8 mouse cellular contexts compared by ENCODE assay signal in genomic region chr14:28508288-28509258, GRCm38 (mm10). TPM values are rescaled to one million over a fixed set of nuclear protein-coding genes. Genes with fewer than 3 reads are reported as not detected.
A peak's percentile ranks its signal among the peaks of the same experiment; 100 is the strongest.
DNase-seq lines count a peak whose midpoint lies in the region; ATAC-seq lines count a peak whose summit lies in the region.

No protein-coding gene starts in this region.

- H3K36me3 ChIP-seq in heart, embryonic 10.5 days: peaks cover 11% of the 10 kb centered on the region
- H3K36me3 ChIP-seq in forebrain, embryonic 14.5 days (ENCODE audit: control insufficient read depth, insufficient read depth, low read length): no peaks in the 10 kb centered on the region
- peaks cover 14% of the 10 kb centered on the region for H3K36me3 ChIP-seq in midbrain, embryonic 10.5 days

- peak overlapping the region; percentile 96 for H3K27ac ChIP-seq in heart, embryonic 10.5 days
- H3K27ac ChIP-seq in forebrain, embryonic 14.5 days (ENCODE audit: low read depth, low read length): no peak overlapping the region
- peak overlapping the region; percentile 97 for H3K27ac ChIP-seq in midbrain, embryonic 10.5 days (replicated peaks)

- peaks cover 41% of the 10 kb centered on the region for H3K4me1 ChIP-seq in heart, embryonic 10.5 days
- peaks cover 38% of the 10 kb centered on the region for H3K4me1 ChIP-seq in forebrain, embryonic 14.5 days (ENCODE audit: control insufficient read depth, insufficient read depth, low read length)
- peaks cover 84% of the 10 kb centered on the region for H3K4me1 ChIP-seq in midbrain, embryonic 10.5 days

- peaks cover 10% of the 10 kb centered on the region; the same call in 1 of the 2 replicates for H3K27me3 ChIP-seq in heart, embryonic 10.5 days (ENCODE audit: insufficient read depth, poor library complexity, severe bottlenecking)
- peaks cover 43% of the 10 kb centered on the region for H3K27me3 ChIP-seq in forebrain, embryonic 14.5 days (replicated peaks; ENCODE audit: control insufficient read depth, insufficient read depth, low read length)
- H3K27me3 ChIP-seq in midbrain, embryonic 10.5 days (ENCODE audit: low read depth, poor library complexity, severe bottlenecking): peaks cover 59% of the 10 kb centered on the region

- DNase-seq in heart, embryonic 10.5 days (ENCODE audit: low spot score): no peak
- DNase-seq in heart, adult 9 months (ENCODE audit: low spot score in 2 of 2): no peak
- peak; percentile 20 for DNase-seq in R1 (ENCODE audit: low read depth, low spot score)
- peak; percentile 46 for DNase-seq in forebrain, embryonic 14.5 days (ENCODE audit: low spot score)
- peak; percentile 48 for DNase-seq in midbrain, embryonic 10.5 days (ENCODE audit: low spot score)
- no peak for DNase-seq in adrenal gland, postnatal 14 days
- DNase-seq in cerebellum, postnatal 4 days (ENCODE audit: low spot score in 2 of 2): no peak
- DNase-seq in cerebellum, postnatal 36 days: no peak

- no peaks in the 10 kb centered on the region for H3K9me3 ChIP-seq in heart, embryonic 10.5 days
- no peaks in the 10 kb centered on the region for H3K9me3 ChIP-seq in forebrain, embryonic 14.5 days (replicated peaks; ENCODE audit: control insufficient read depth, low read length)
- no peaks in the 10 kb centered on the region for H3K9me3 ChIP-seq in midbrain, embryonic 10.5 days (replicated peaks)

- H3K4me2 ChIP-seq in forebrain, embryonic 14.5 days (ENCODE audit: low read length): peak overlapping the region; percentile 93

- no peak for ATAC-seq in forebrain, embryonic 14.5 days

- H3K4me3 ChIP-seq in heart, embryonic 10.5 days: peak overlapping the region; percentile 87
- H3K4me3 ChIP-seq in forebrain, embryonic 14.5 days (ENCODE audit: low read depth, low read length): peak overlapping the region; percentile 34
- peak overlapping the region; percentile 80 for H3K4me3 ChIP-seq in midbrain, embryonic 10.5 days

- H3K9ac ChIP-seq in forebrain, embryonic 14.5 days (ENCODE audit: low read length): peak overlapping the region; percentile 63

- 9% methylated on average over 27 of the region's 27 CpGs for WGBS in heart, embryonic 10.5 days
- WGBS in forebrain, embryonic 14.5 days: 16% methylated on average over 27 of the region's 27 CpGs
- 9% methylated on average over 27 of the region's 27 CpGs for WGBS in midbrain, embryonic 10.5 days

RNA-seq across cellular contexts. Expression of gene Wnt5a, which starts 4.0 kb away (rescaled TPM):
- 34.9 and 43.7 TPM in 2 replicates for polyA plus RNA-seq in heart, embryonic 10.5 days (2016; fragmentation: Nextera tagmentation; extraction: Ambion mirVana)
- 12.5 and 14.1 TPM in 2 replicates for polyA plus RNA-seq in forebrain, embryonic 14.5 days (2014; fragmentation: Nextera tagmentation; extraction: Ambion mirVana)
- 49.5 and 49.7 TPM in 2 replicates for polyA plus RNA-seq in midbrain, embryonic 10.5 days (2016; fragmentation: Nextera tagmentation; extraction: Ambion mirVana)
- total RNA-seq in adrenal gland, postnatal 14 days (2021): 21.5 and 25.7 TPM in 2 replicates

Comparison
In these comparisons a context has a peak if more than half of its experiments do, and no peak if none do; other contexts are left out.
1. DNase-seq: peak in R1 (single experiment), forebrain, embryonic 14.5 days (single experiment) and midbrain, embryonic 10.5 days (single experiment); none in heart, embryonic 10.5 days (single experiment), heart, adult 9 months (0 of 2), adrenal gland, postnatal 14 days (single experiment), cerebellum, postnatal 4 days (0 of 2) and cerebellum, postnatal 36 days (0 of 2).
2. H3K4me3 ChIP-seq: peak in every context shown above with its lines; median percentile 87 in heart, embryonic 10.5 days; 80 in midbrain, embryonic 10.5 days; 34 in forebrain, embryonic 14.5 days.